Comparison of ENCODE assay signal across 8 mouse cellular contexts in the genomic region with DNA sequence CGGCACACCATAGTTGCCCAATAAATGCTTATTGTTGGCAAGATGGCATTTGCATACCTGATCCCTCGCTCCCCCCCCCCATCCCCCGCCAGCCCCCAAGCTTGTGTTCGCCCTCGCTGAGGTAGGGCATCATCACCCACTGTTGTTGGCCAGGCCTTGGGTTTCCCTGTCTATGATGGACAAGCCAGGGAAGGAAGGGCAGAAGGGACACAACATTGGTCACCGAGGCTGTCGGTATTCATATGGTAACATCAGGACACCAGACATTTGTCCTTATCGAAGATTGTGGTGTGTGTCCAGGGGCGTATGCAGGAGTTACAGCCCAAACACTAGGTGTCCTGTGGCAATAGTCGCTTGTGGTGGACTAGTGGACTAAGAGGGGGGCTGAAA. TPM values are rescaled to one million over a fixed set of nuclear protein-coding genes. Genes with fewer than 3 reads are reported as not detected.
A peak's percentile ranks its signal among the peaks of the same experiment; 100 is the strongest.
DNase-seq lines count a peak whose midpoint lies in the region; ATAC-seq and TF ChIP-seq lines count a peak whose summit lies in the region.

No protein-coding gene starts in this region.

- peaks cover 20% of the 10 kb centered on the region; the same call in 1 of the 2 replicates for H3K36me3 ChIP-seq in kidney, postnatal 0 days (ENCODE audit: insufficient read depth, low read length)
- peaks cover 35% of the 10 kb centered on the region for H3K36me3 ChIP-seq in intestine, embryonic 14.5 days (ENCODE audit: control insufficient read depth, insufficient read depth, low read length)
- H3K36me3 ChIP-seq in myocyte (ENCODE audit: control insufficient read depth, insufficient read depth): no peaks in the 10 kb centered on the region

- intact Hi-C loops in left cerebral cortex, postnatal 4 days (cut with DNase I): no loop called here

- peak; percentile 11 for DNase-seq in kidney, postnatal 0 days (ENCODE audit: low spot score)
- DNase-seq in kidney, postnatal 36 days: no peak
- peak; percentile 20 for DNase-seq in c-Kit-positive CD71-positive TER-119-positive erythroid progenitor cells, embryonic 14.5 days (ENCODE audit: low spot score)
- DNase-seq in intestine, embryonic 14.5 days (ENCODE audit: low spot score): peak; percentile 64
- DNase-seq in adrenal gland, postnatal 25 days: no peak
- DNase-seq in adrenal gland, adult 8-10 months: no peak
- no peak for DNase-seq in left cerebral cortex, postnatal 4 days

- TF ChIP-seq CTCF in kidney, postnatal 0 days (IDR thresholded peaks at IDR 0.05; ENCODE audit: low read depth): no peak

- peak overlapping the region; percentile 90 for H3K4me2 ChIP-seq in kidney, postnatal 0 days (ENCODE audit: low read length)
- peak overlapping the region; percentile 89 for H3K4me2 ChIP-seq in intestine, embryonic 14.5 days (ENCODE audit: low read length)
- peak overlapping the region; percentile 94 for H3K4me2 ChIP-seq in myocyte (ENCODE audit: low read depth)

- ATAC-seq in kidney, postnatal 0 days (replicated peaks; ENCODE audit: low FRiP score, low read depth): 0 out of 2 replicates have a peak, but pooled peaks have one; percentile 2
- ATAC-seq in intestine, embryonic 14.5 days (replicated peaks; ENCODE audit: low FRiP score, low TSS enrichment, low read depth): peak; percentile 29

- no peaks in the 10 kb centered on the region for H3K27me3 ChIP-seq in kidney, postnatal 0 days (ENCODE audit: insufficient read depth, low read length)
- no peaks in the 10 kb centered on the region for H3K27me3 ChIP-seq in intestine, embryonic 14.5 days (replicated peaks; ENCODE audit: control insufficient read depth, insufficient read depth, low read length)
- H3K27me3 ChIP-seq in myocyte (ENCODE audit: control insufficient read depth, insufficient read depth, insufficient read length): peaks cover 2% of the 10 kb centered on the region

- 4% methylated on average over 10 of the region's 10 CpGs for WGBS in kidney, postnatal 0 days
- WGBS in intestine, embryonic 14.5 days: 4% methylated on average over 10 of the region's 10 CpGs

- H3K9me3 ChIP-seq in kidney, postnatal 0 days (replicated peaks; ENCODE audit: low read length): no peaks in the 10 kb centered on the region
- H3K9me3 ChIP-seq in intestine, embryonic 14.5 days (ENCODE audit: control insufficient read depth, low read length): no peaks in the 10 kb centered on the region

- no peak for TF ChIP-seq POLR2A in myocyte (IDR thresholded peaks at IDR 0.05; ENCODE audit: insufficient read length, low read depth)

- peak overlapping the region; percentile 65 for H3ac ChIP-seq in myocyte (ENCODE audit: control insufficient read depth, insufficient read length)

- H3K4me3 ChIP-seq in kidney, postnatal 0 days (replicated peaks; ENCODE audit: low read depth, low read length): peak overlapping the region; percentile 73
- peak overlapping the region; percentile 49 for H3K4me3 ChIP-seq in intestine, embryonic 14.5 days (ENCODE audit: low read depth, low read length)
- H3K4me3 ChIP-seq in myocyte: peak overlapping the region; percentile 53

- no peaks in the 10 kb centered on the region for H3K4me1 ChIP-seq in kidney, postnatal 0 days (replicated peaks; ENCODE audit: insufficient read depth, low read length)
- peaks cover 9% of the 10 kb centered on the region; the same call in 1 of the 2 replicates for H3K4me1 ChIP-seq in intestine, embryonic 14.5 days (replicated peaks; ENCODE audit: control insufficient read depth, insufficient read depth, low read length)

- no peaks in the 10 kb centered on the region for H3K79me2 ChIP-seq in myocyte (ENCODE audit: control insufficient read depth, insufficient read depth)

- peak overlapping the region; percentile 82 for H3K9ac ChIP-seq in kidney, postnatal 0 days (ENCODE audit: low read depth, low read length)
- peak overlapping the region; percentile 83 for H3K9ac ChIP-seq in intestine, embryonic 14.5 days (ENCODE audit: low read length)

- H3K27ac ChIP-seq in kidney, postnatal 0 days: peak overlapping the region; percentile 94
- H3K27ac ChIP-seq in intestine, embryonic 14.5 days (ENCODE audit: low read depth): peak overlapping the region; percentile 96

TF ChIP-seq in myocyte, 11 proteins besides CTCF, POLR2A, EP300 and RAD21:
- TF ChIP-seq SRF (IDR thresholded peaks at IDR 0.05; ENCODE audit: control insufficient read depth, insufficient read length, low read depth): no peak
- no peak for TF ChIP-seq MYOG (IDR thresholded peaks at IDR 0.05; ENCODE audit: control insufficient read depth in 1 of 3, insufficient read depth in 1 of 3, insufficient read length in 2 of 3, low read depth in 2 of 3)
- no peak for TF ChIP-seq USF1 (IDR thresholded peaks at IDR 0.05; ENCODE audit: low read depth)
- TF ChIP-seq TCF3 (IDR thresholded peaks at IDR 0.05; ENCODE audit: insufficient read length, low read depth): no peak
- no peak for TF ChIP-seq POLR2AphosphoS2 (IDR thresholded peaks at IDR 0.05; ENCODE audit: insufficient read length, low read depth)
- TF ChIP-seq TCF12 (IDR thresholded peaks at IDR 0.05; ENCODE audit: insufficient read depth, poor library complexity, severe bottlenecking): no peak
- no peak for TF ChIP-seq CEBPB (IDR thresholded peaks at IDR 0.05; ENCODE audit: insufficient read depth, poor library complexity, severe bottlenecking)
- no peak for TF ChIP-seq E2F4 (IDR thresholded peaks at IDR 0.05; ENCODE audit: insufficient read depth)
- TF ChIP-seq MYOD1 (IDR thresholded peaks at IDR 0.05; ENCODE audit: control insufficient read depth in 1 of 3, insufficient read length in 2 of 3, low read depth in 2 of 3): no peak
- TF ChIP-seq REST (IDR thresholded peaks at IDR 0.05; ENCODE audit: insufficient read depth, insufficient read length): no peak
- no peak for TF ChIP-seq MAX (IDR thresholded peaks at IDR 0.05; ENCODE audit: low read depth)

RNA-seq across cellular contexts. Expression of a gene that starts 0.5 kb away (rescaled TPM):
- polyA plus RNA-seq in kidney, postnatal 0 days (2015; fragmentation: Nextera tagmentation; extraction: Ambion mirVana): 5.4 TPM in 2 replicates
- 3.3 and 3.6 TPM in 2 replicates for polyA plus RNA-seq in intestine, embryonic 14.5 days (2014; fragmentation: Nextera tagmentation; extraction: Ambion mirVana)
- polyA plus RNA-seq in myocyte (2012; fragmentation: generic; extraction: Trizol): 5.0 TPM
- total RNA-seq in adrenal gland, postnatal 25 days (2021): 10.9 and 16.0 TPM in 2 replicates
- 10 to 100 TPM; 15.7 to 25.8 (median 17.6) TPM for total RNA-seq in adrenal gland, adult 8-10 months (2022)
- total RNA-seq in left cerebral cortex, postnatal 4 days (2021): 1 to 10 TPM; 5.7 to 7.8 TPM

RNA-seq across cellular contexts. Expression of a gene that starts 11.5 kb away (rescaled TPM):
- not detected in 2 replicates for polyA plus RNA-seq in kidney, postnatal 0 days (2015; fragmentation: Nextera tagmentation; extraction: Ambion mirVana)
- polyA plus RNA-seq in intestine, embryonic 14.5 days (2014; fragmentation: Nextera tagmentation; extraction: Ambion mirVana): not detected in 2 replicates
- polyA plus RNA-seq in myocyte (2012; fragmentation: generic; extraction: Trizol): not detected
- not detected in 2 replicates for total RNA-seq in adrenal gland, postnatal 25 days (2021)
- total RNA-seq in adrenal gland, adult 8-10 months (2022): not detected
- total RNA-seq in left cerebral cortex, postnatal 4 days (2021): not detected

RNA-seq across cellular contexts. Expression of a gene that starts 36.2 kb away (rescaled TPM):
- 27.2 and 27.7 TPM in 2 replicates for polyA plus RNA-seq in kidney, postnatal 0 days (2015; fragmentation: Nextera tagmentation; extraction: Ambion mirVana)
- 44.0 and 46.3 TPM in 2 replicates for polyA plus RNA-seq in intestine, embryonic 14.5 days (2014; fragmentation: Nextera tagmentation; extraction: Ambion mirVana)
- 29.3 TPM for polyA plus RNA-seq in myocyte (2012; fragmentation: generic; extraction: Trizol)
- 45.0 and 50.7 TPM in 2 replicates for total RNA-seq in adrenal gland, postnatal 25 days (2021)
- 10 to 100 TPM; 29.5 to 47.4 (median 40.1) TPM for total RNA-seq in adrenal gland, adult 8-10 months (2022)
- total RNA-seq in left cerebral cortex, postnatal 4 days (2021): 10 to 100 TPM; 46.8 to 50.1 TPM

RNA-seq across cellular contexts. Expression of a gene that starts 36.4 kb away (rescaled TPM):
- polyA plus RNA-seq in kidney, postnatal 0 days (2015; fragmentation: Nextera tagmentation; extraction: Ambion mirVana): 187 and 202 TPM in 2 replicates
- polyA plus RNA-seq in intestine, embryonic 14.5 days (2014; fragmentation: Nextera tagmentation; extraction: Ambion mirVana): 108 and 110 TPM in 2 replicates
- polyA plus RNA-seq in myocyte (2012; fragmentation: generic; extraction: Trizol): 163 TPM
- total RNA-seq in adrenal gland, postnatal 25 days (2021): 708 and 898 TPM in 2 replicates
- 1,000 to 10,000 TPM in 2 of 4 experiments, 100 to 1,000 TPM in 2; 572 to 1,204 (median 919) TPM for total RNA-seq in adrenal gland, adult 8-10 months (2022)
- total RNA-seq in left cerebral cortex, postnatal 4 days (2021): 10 to 100 TPM; 39.9 to 43.0 TPM

Comparison
In these comparisons a context has a peak if more than half of its experiments do, and no peak if none do; other contexts are left out.
1. DNase-seq: peak in kidney, postnatal 0 days (single experiment), c-Kit-positive CD71-positive TER-119-positive erythroid progenitor cells, embryonic 14.5 days (single experiment) and intestine, embryonic 14.5 days (single experiment); none in kidney, postnatal 36 days (0 of 2), adrenal gland, postnatal 25 days (single experiment), adrenal gland, adult 8-10 months (single experiment) and left cerebral cortex, postnatal 4 days (single experiment).
2. Peak in every context shown above with its lines, with median percentiles within 50 percentile points of each other: H3K4me2 ChIP-seq and H3K4me3 ChIP-seq.